Mouse (Mus musculus) T-helper 1 cell (primary cell): ENCODE data around the gene Chd3.

Source experiments
- in situ Hi-C: fragments of 300-600 bp; cut with MboI, MseI; formaldehyde crosslinking; loops from one replicate; pipeline ENCODE4 v1.15.1; 2025; ENCODE audit warnings: high pct_unique_total_duplicates

The Chd3 gene

GRCm38 (mm10) chr11:69369215-69369989 is at the start of gene Chd3:
Gene Chd3, minus strand, starts transcription at chr11:69369406.
- in situ Hi-C loops = no loop called here

GRCm38 (mm10) chr11:69417449-69418384 is 48.5 kb upstream of the Chd3 start:
- in situ Hi-C loops = loop anchor here (10.0 kb wide), 2 partner anchors 567 to 597 kb away; partner anchors contain the start of genes Acadvl, Ctdnep1, Dlg4 and Elp5

DNA sequence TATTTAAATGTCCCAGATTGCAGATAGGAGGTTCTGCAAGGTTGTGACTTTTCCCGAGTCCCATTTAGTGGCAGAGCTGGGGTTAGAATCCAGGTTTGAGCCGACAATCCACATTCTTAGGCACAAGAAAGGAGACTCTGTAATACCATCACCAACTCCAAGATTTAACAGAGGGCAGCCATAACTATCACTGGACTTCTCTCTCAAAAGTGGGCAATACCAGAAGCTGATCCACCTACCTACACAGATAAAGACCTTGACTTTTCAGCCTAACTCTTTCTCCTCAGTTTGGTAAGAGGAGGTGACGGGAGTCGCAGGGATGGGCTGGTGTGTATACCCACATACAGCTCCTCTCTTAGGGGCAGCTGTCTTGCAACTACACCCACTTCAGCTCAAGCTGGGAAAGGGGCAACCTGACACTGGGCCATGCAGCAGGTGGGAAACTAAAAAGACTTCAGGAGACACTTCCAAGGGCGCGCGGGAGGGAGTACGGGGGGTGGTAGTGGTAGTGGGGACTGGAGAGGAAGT is 47.8 kb upstream of the Chd3 start:
- in situ Hi-C loops = loop anchor here (10.0 kb wide), 2 partner anchors 568 to 598 kb away; partner anchors contain the start of genes Acadvl, Ctdnep1, Dlg4 and Elp5

DNA sequence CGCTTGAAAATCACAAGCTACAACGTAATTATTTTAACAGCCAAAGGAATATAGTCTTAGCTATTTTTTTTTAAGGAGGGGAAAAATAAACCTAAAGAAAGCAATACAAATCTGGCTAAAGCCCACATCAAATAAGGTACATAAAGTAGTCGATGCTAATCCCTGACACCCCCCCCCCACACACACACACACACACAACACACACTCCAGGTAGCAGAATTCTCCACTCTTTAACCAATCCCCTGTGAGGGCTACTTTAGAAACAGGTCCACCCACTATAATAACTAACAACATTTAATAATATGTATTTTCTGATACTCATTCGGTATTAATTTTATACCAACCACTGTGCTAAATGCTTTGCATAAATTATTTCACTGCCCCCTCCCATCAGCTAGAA is 47.3 kb upstream of the Chd3 start:
- in situ Hi-C loops = loop anchor here (10.0 kb wide), 2 partner anchors 568 to 598 kb away; partner anchors contain the start of genes Acadvl, Ctdnep1, Dlg4 and Elp5

DNA sequence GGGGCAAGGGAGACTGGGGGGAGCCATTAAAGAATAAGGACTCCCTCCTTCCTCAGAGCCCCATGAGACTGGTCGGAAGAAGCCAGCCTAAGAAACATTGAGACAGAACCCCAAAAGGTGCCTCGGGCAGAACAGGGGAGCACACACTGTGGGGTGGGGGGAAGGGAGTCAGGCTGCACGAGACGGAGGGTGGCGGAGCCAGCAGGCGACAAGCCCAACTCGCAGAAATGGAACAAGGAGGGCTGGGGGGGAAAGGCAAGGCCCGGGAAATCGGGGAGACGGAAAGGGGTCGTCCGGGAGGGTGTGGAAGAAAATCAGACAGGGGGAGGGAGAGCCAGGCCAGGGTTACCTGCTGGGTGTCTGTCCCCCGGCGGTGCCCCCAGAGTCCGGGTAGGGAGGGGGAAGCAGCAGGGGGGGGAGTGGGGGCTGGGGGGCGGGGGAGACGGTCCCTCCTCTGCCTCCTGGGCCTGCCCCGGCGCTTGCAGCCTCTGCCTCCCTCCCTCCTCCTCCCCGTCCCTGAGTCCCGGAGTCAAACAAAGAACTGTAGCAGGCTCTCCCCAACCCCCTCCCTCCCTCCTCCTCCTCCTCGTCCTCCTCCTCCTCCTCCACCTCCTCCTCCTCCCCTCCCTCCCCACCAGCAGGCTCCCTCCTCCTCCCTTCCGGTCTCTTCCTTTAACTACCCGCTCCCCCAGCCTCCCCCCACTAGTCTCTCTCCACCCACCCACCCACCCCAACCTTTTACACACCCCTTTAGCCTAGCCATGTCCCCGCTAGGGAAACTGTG is 46.7 kb upstream of the Chd3 start:
- in situ Hi-C loops = loop anchor here (10.0 kb wide), 2 partner anchors 569 to 599 kb away; partner anchors contain the start of genes Acadvl, Ctdnep1, Dlg4 and Elp5

DNA sequence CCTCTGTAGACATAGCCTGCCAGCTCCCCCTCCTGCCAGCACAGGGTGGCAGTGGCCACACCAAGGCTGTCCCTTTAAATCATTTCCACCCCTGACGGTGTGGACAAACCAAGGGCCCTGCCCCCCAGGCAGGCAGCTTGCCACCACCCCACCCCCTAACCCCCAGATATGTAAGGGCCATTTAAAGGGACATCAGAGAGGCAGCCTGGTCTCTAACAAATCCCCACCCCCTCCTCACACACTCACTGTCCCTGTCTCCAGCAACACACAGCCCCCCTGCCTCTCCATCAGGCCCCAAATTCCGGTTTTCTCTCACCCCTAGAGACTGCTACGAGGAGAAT is 46.1 kb upstream of the Chd3 start:
- in situ Hi-C loops = loop anchor here (10.0 kb wide), 2 partner anchors 570 to 600 kb away; partner anchors contain the start of genes Acadvl, Ctdnep1, Dlg4 and Elp5

DNA sequence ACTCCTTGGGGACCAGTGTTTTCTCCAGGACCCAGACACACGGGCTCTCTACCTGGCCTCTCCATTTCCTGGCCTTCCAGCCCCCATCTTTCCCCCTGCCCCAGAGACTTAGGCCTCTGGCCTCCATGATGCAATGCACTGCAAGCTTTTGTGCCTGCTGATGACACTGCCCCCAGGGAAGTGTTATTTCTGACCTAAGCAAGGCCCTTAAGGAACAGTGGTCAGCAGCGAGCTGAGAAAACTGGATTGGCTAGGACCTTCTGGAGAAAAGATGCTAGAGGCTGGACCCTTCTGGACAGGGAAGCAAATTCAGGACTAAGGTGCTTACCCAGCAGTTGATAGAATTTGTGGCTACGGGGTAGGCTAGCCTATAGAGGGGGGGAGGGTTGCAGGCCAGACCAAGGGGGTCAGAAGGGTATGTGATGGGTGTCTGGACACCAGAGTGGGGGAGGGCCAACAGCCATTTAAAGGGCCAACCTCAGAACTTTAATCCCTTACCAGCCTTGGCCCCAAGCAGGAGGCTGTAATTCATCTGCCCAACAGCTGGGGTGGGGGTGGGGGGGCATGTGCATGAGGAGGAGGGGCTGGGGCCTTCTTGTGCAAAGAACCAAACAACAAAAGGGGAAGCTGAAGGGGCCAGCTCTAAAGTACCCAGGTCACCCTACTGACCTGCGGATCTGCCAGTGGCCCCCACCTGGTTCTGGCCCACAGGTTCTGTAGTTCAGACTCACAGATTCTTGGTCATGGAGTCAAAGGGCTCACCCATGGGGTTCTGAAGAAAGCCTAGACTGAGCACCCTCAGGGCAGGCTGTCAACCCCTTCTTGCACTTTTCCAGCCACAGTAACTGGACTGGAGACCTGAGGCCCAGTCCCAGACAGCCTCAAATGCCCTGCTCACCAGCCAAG is 45.5 kb upstream of the Chd3 start:
- in situ Hi-C loops = loop anchor here (10.0 kb wide), 2 partner anchors 570 to 600 kb away; partner anchors contain the start of genes Acadvl, Ctdnep1, Dlg4 and Elp5

DNA sequence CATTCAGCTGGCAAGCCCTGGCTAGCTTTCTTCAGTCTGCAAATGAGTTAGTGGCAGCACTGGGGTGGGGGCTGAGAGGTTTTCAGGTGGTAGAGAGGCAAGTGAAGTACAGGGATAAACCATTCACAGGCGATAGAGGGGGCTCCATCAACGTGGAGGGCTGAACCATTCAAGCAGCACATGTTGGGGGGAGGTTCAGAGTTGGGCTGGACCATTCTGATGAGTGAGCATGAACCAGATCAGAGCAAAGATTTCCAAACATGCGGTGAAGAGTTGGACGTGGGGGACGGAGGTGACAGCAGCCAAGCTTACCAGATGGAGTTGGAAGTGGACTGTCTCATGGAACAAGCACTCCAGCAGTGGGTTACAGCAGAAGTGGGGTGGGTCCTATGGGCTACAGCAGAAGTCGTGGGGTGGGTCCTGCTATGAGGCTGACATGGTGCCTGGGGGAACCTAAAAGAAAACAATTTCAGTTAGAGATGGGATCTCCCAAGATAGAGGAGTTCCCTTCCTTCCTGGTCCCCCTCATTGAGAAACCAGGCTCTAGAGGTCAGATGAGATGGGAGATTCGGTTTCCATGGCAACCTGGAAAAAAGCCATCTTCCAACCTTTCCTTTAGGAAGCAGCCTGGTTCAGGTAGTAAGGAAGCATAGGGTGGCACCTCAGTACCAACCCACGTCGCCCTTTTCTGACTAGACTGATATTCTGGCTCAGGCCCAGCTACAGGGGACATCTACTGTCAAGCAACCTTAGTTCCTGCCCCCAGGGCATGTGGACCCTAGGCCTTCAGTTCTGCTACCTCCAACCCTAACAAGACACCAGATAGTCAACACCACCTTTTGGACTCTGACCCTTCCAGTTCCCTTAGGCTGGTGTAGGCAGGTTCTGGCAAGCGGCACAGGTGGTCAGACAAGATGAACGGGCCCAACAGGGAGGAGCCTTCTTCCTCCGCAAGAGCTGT is 44.3 kb upstream of the Chd3 start, which contains the start of gene Kdm6b:
Kdm6b (minus strand) TSS at position 455 of the 961 bp plus-strand sequence.
- in situ Hi-C loops = loop anchor here (10.0 kb wide), 2 partner anchors 571 to 601 kb away; partner anchors contain the start of genes Acadvl, Ctdnep1, Dlg4 and Elp5

DNA sequence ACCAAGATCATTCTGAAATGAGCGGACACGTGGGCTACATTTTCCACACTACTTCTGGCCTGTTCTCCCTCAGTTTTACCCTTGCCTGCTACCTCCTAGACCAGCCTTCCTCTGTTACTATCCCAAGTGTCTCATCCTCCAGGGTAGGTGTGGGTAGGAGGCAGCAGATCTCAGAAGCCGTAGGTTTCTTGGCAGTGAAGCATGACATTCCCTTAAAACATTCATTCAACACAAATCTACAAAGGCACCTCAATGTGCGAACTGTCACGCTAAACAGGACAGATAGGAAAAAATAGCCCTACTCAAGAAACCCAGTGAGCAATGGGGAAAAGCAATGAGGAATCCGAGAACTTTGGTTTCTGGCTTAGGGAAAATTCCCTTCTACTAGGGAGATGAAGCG is 43.3 kb upstream of the Chd3 start:
- in situ Hi-C loops = loop anchor here (10.0 kb wide), 2 partner anchors 572 to 602 kb away; partner anchors contain the start of genes Acadvl, Ctdnep1, Dlg4 and Elp5

DNA sequence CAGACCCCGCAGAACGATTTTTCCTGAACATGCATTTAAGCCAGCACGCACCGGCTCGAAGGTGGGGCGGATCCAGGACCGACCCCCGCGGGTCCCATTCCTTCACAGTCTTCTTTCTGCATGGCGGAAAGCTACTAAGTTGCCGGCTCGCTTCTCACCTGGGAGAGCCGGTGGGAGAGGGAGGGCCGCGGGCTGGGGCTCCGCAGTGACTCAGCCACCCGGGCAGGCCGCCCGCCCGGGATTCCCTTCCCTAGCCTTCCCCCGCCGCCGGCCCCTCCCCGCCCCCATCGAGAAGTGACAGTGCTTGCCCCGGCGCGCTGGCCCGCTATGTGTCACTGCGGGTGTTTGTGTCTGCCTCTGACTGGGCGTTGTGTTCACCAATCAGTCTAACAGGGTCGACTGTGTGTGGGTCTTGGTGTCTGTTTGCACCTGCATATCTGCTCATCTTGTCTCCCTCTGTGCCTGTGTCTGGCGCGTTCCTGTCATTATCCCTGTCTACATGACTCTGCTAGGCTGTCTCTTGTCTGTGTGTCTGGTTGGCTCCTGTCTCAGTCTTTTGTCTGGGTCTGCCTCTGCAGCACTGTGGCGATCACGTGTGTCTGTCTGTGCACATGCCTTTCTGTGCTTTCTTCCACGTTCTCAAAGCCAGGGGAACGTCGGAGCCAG is 42.5 kb upstream of the Chd3 start:
- in situ Hi-C loops = loop anchor here (10.0 kb wide), 2 partner anchors 573 to 603 kb away; partner anchors contain the start of genes Acadvl, Ctdnep1, Dlg4 and Elp5

- in situ Hi-C loops = loop anchor here (10.0 kb wide), 2 partner anchors 574 to 604 kb away; partner anchors contain the start of genes Acadvl, Ctdnep1, Dlg4 and Elp5
Measured at GRCm38 (mm10) chr11:69411073-69411535, 41.9 kb upstream of the Chd3 start.

DNA sequence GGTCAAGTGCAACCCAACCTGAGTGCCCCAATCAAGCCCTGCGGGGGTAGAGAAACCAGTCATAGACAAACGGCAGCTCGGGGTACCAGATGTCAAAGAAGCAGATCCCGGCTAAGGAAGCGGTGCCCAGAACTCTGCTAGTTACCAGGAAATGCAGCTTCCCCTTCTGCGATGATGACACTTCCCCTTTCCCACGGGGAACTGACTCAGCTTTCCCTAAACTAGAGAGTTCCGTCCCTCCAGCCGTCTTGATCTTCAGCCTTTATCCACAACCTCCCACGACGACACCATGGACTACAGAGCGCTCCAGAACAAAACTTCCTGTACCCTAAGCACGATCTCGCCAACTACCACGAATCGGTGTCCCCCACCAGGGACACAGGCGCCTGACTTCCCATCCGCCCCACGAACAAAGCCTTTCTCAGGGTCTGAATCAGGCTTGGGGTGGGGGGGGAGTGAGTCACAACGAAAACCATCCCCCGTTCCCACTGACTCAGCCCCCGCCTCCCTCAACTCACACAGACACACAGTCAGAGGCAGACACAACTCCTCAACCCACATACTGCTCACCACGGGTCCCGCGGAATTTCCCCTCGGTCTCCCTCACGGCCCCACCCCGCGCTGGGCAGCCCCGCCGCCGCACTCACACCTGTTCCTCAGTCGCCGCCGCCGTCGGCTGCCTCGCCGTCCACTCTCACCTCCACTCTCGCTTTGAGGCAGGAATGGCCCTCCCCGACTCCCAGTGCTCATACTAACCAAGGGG is 41.3 kb upstream of the Chd3 start:
- in situ Hi-C loops = loop anchor here (10.0 kb wide), 2 partner anchors 574 to 604 kb away; partner anchors contain the start of genes Acadvl, Ctdnep1, Dlg4 and Elp5

GRCm38 (mm10) chr11:69410045-69410309 is 40.8 kb upstream of the Chd3 start:
- in situ Hi-C loops = loop anchor here (10.0 kb wide), 2 partner anchors 575 to 605 kb away; partner anchors contain the start of genes Acadvl, Ctdnep1, Dlg4 and Elp5

DNA sequence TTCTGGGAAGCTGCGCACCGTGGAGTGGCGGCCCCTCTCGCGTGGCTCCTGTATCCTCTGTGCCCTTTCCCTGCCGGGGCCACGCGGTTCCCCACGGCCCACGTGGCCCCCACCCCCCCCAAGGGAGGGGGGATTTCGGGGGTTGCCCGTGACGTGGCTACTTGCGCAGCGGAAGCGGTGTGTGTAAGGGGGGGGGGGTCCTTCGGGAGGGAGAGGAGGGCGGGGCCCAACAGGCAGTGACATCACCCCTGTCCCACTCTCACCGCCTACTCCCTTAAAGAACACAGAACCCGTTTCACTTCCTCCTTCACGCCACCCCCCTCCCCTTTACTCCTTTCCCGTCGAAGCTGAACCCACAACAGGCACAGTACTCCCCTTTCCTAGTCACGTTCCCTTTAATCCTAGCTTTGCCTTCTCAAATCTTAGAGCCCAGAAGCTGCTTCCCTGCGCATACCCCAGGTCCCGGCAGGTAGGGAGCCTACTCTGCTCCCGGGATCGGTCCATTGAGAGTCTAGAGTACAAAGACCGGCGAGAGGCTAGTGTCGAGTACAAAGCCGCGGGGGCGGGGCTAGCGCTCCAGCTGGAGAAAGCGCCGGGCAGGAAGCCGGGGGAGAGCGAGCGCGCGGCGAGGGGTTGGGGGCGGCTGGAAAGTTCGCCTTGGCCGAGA is 40.3 kb upstream of the Chd3 start:
- in situ Hi-C loops = loop anchor here (10.0 kb wide), 2 partner anchors 575 to 605 kb away; partner anchors contain the start of genes Acadvl, Ctdnep1, Dlg4 and Elp5

- in situ Hi-C loops = no loop called here
Measured at GRCm38 (mm10) chr11:69408541-69409377, 39.6 kb upstream of the Chd3 start.
